Mouse (Mus musculus) c-Kit-negative CD71-positive TER-119-positive erythroid progenitor cells, embryonic 14.5 days (primary cell): ENCODE measurements around the gene Ndufa6.

Source experiments
- DNase-seq: peaks from one replicate; pipeline ENCODE4 v3.0.0-alpha.2; 2013; ENCODE audit warnings: low read depth, low spot score

Ndufa6 gene

GRCm38 (mm10) chr15:82341675-82342542 lies 12.2 kb downstream of the Ndufa6 start:
- DNase-seq: peak; percentile 86

DNA sequence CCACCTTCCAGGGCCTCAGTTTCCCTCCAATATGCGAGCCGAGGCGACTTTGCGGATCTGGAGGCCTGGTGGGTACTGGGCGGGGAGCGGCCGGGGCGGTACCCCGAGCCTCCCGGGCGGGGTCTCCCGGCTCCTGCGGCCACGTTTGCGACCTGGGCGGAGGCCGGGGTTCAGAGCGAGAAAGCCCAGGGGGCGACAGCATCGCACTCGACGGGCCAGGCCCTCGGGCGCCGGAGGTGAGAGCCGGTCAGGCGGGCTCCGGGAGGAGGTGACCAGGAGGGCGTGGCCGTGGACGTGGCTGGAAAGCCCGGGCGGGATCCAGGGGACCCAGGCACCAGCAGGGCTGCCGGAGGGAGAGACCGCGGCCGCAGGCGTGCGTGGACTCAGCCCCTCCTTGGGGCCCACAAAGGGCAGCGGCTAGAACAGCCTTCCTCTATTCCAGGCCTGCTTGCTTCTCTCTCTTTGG lies 13.1 kb downstream of the Ndufa6 start:
- peak; percentile 66 for DNase-seq

DNA sequence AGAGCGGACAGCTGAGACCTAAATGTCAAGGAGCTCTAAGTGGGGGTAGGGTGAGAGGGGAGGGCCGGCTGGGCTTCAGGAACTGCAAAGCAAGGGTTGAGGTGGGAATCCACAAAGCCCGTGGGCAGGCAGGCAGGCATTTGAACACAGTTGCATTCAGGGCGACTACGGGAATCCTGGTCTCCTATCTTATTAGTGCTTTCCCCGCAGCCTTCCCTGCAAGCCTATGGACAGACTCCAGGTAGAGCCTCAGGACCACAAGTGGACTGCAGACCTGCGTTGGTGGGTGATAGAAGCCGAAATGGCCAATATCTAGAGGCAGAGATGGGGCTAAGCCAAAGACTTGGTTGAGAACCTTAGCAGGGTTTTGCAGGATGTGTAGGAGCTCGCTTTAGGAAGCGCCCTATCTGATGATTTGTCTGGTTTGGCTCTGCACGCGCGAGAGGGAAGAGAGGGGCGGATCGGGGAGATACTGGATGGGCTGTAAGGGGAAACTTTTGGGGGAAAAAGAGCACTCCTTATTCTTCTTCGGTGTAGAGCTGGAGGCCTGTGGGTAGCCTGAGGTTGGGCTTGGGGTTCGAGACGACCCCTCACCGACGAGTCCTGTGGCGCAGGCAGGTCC lies 13.6 kb downstream of the Ndufa6 start:
- peak; percentile 58 for DNase-seq

DNA sequence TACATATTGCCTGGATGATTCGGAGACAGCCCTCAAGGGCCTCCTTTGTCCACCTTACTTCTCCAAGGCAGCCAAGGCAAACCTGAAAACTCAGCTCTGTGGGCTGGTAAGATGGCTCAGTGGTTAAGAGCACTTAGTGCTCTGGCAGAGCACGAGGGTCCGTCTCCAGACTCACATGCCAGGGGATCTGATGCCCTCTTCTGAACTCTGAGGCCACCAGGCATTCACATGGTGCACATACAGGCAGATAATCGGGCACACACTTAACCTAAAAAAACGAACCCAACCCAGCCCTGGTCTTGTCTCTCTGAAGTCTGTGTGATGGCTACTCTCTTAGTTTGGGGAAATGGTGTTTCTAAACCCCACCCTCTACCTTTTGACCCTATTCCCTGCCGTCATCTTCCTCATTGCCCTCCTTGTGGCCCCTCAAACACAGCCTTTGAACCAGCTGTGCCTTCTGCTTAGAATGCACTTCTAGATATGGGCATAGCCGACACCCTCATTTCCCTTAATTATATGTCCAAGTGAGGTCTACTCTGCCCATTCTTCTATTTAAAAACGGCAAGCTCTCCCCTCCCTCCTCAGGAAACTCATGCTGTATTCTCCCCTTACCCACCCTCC lies 14.4 kb downstream of the Ndufa6 start:
- DNase-seq: peak; percentile 35

DNA sequence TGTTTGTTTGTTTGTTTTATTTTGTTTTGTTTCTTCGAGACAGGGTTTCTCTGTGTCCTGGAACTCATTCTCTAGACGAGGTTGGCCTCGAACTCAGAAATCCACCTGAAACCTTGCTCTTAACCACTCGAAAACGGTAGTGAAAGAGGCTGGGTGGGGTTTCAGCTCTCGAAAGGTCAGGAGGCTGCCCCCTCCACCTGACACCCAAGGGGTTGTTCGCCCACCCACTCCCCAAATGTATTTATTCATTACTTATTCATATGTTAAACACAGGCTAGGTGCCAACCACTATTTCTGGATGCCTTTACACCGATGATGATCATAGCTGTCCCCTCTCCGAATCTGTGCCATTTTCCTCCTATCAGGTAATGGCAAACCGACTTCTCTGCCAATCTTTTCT lies 15.0 kb downstream of the Ndufa6 start:
- DNase-seq: no peak

- peak; percentile 99 for DNase-seq
Measured at GRCm38 (mm10) chr15:82338593-82339112, 15.5 kb downstream of the Ndufa6 start, which contains the start of the genes Naga, Pheta2 and Smdt1. Gene Naga, minus strand, starts transcription at chr15:82338925. Gene Pheta2, plus strand, starts transcription at chr15:82338942. Gene Smdt1, plus strand, starts transcription at chr15:82338959.

GRCm38 (mm10) chr15:82337875-82338274 lies 16.2 kb downstream of the Ndufa6 start:
- peak; percentile 27 for DNase-seq

GRCm38 (mm10) chr15:82336629-82337028 lies 17.5 kb downstream of the Ndufa6 start:
- DNase-seq: no peak

GRCm38 (mm10) chr15:82335194-82335593 lies 18.9 kb downstream of the Ndufa6 start:
- no peak for DNase-seq

DNA sequence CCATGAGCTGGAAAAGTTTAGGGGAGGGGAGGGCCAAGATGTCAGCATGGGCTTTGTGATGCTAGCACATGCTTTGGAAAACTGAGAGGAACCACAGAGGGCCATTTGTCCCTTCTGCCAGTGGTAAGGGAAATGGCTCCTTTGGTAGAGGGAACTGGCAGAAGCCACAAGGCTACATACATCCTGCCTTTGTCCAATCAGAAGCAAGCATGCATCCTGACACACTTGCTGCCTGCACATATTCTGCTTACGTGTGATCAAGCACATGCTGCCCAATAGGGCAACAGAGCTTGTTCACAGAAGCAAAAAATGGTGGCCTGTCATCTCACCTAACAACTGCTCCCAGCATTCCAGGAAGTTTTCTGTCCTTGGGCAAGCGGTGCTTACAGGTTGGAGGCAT lies 28.7 kb downstream of the Ndufa6 start:
- DNase-seq: no peak

GRCm38 (mm10) chr15:82322195-82322594 lies 31.9 kb downstream of the Ndufa6 start:
- no peak for DNase-seq

- no peak for DNase-seq
Measured at GRCm38 (mm10) chr15:82319613-82320012, 34.5 kb downstream of the Ndufa6 start.

DNA sequence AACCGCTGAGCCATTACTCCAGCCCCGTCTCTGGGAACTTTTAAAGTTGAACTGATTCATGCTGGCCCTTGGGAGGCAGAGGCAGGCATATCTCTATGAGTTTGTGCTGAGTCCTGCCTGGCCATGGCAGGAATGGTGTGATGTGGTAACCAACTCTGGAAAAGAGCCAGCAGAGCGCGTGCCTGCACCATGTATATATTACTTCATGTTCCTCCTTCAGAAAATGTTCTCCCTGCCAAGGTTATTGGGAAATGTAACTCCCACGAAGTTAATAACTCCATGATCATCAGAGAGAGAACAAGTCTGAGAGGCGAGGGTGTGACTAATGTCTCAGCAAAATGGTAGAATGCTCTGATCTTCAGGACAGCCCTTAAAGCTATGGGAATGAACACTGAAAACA lies 36.3 kb downstream of the Ndufa6 start:
- no peak for DNase-seq

DNA sequence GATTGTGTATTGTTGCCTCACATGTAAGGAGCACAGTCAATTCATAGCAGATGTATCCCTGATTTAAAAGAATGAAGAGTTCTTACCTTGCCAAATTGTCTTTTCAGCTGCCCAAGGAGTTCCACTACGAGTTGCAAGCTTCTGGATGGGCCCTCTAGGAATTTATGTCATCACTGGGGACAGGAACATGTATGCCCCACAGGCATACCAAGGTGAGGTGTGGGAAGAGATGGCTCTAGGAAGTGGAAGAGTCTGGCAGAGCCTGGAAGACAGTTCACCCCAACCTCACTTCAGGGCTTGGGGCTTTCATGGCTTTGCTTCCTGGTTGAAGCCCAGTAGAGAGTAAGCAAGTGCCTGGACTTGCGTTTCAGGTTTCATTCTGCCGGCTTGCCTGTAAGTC lies 45.7 kb downstream of the Ndufa6 start:
- DNase-seq: no peak

GRCm38 (mm10) chr15:82307107-82307506 lies 47.0 kb downstream of the Ndufa6 start:
- no peak for DNase-seq
